Mouse (Mus musculus) limb, embryonic 12.5 days (tissue): Measurements from ENCODE around the gene Ppp2r5b. TPM values are rescaled to one million over a fixed set of nuclear protein-coding genes. Genes with fewer than 3 reads are reported as not detected.
A peak's percentile ranks its signal among the peaks of the same experiment; 100 is the strongest.

Experiments used
- ATAC-seq: fragments of 200-750 bp; cut with Nextera tagmentation; 2 replicates; pipeline ENCODE4 v1.8.0; 2017; ENCODE audit warnings: low read depth, moderate TSS enrichment; ENCODE audit not compliant: insufficient number of reproducible peaks, insufficient read depth, low FRiP score, low TSS enrichment
- H3K27ac ChIP-seq: fragments of 300-500 bp; sonication (generic); 2 replicates; pipeline ENCODE4 v1.5.1; 2016; ENCODE audit warnings: mild to moderate bottlenecking, moderate library complexity
- H3K27me3 ChIP-seq: fragments of 300-500 bp; sonication (generic); 2 replicates; pipeline ENCODE4 v1.6.1; 2016; ENCODE audit warnings: mild to moderate bottlenecking, moderate library complexity
- H3K36me3 ChIP-seq: fragments of 300-500 bp; sonication (generic); 2 replicates; pipeline ENCODE4 v1.6.1; 2016; ENCODE audit warnings: mild to moderate bottlenecking, moderate library complexity
- H3K4me1 ChIP-seq: fragments of 300-500 bp; sonication (generic); replicated peaks from 2 replicates; pipeline ENCODE4 v1.6.1; 2016
- H3K4me2 ChIP-seq: fragments of 300-500 bp; sonication (generic); 2 replicates; pipeline ENCODE4 v1.6.1; 2016; ENCODE audit warnings: mild to moderate bottlenecking, moderate library complexity
- H3K4me3 ChIP-seq: fragments of 300-500 bp; sonication (generic); replicated peaks from 2 replicates; pipeline ENCODE4 v1.5.1; 2016; ENCODE audit warnings: mild to moderate bottlenecking
- H3K9ac ChIP-seq: fragments of 300-500 bp; sonication (generic); replicated peaks from 2 replicates; pipeline ENCODE4 v1.6.1; 2016; ENCODE audit warnings: mild to moderate bottlenecking, moderate library complexity
- H3K9me3 ChIP-seq: fragments of 300-500 bp; sonication (generic); 2 replicates; pipeline ENCODE4 v1.6.1; 2016; ENCODE audit warnings: mild to moderate bottlenecking, moderate library complexity
- WGBS: fragments of 180-500 bp; shearing (Covaris S2); methylation state at CpG from one replicate; pipeline ENCODE4 v1.1.7; 2016; 5-methylcytosine and 5-hydroxymethylcytosine counted together
- polyA plus RNA-seq: library from polyadenylated mRNA; unstranded; fragments of >200 nt; fragmentation: Nextera tagmentation; extraction: Ambion mirVana; gene quantifications from 2 replicates; pipeline ENCODE4 v1.2.1, GENCODE M21; 2016

Ppp2r5b gene
- polyA plus RNA-seq, 1 experiment from 2014 or later = 22.7 TPM

- H3K9ac ChIP-seq = 0 out of 2 replicates have a peak overlapping the region, but pooled peaks have one; percentile 37
- peaks cover 17% of the 10 kb centered on the region for H3K4me1 ChIP-seq
- peaks cover 40% of the 10 kb centered on the region for H3K36me3 ChIP-seq
- peak overlapping the region; percentile 87 for H3K4me2 ChIP-seq
- H3K9me3 ChIP-seq = no peaks in the 10 kb centered on the region
- ATAC-seq = no peak
- H3K27me3 ChIP-seq = no peaks in the 10 kb centered on the region
- 62% methylated on average over 11 of the region's 11 CpGs for WGBS
- H3K27ac ChIP-seq = no peak overlapping the region
- H3K4me3 ChIP-seq = peak overlapping the region; percentile 82
Observed at GRCm38 (mm10) chr19:6234337-6235083, 1.2 kb downstream of the Ppp2r5b start.

- ATAC-seq = no peak
- Histone ChIP-seq H3K27ac (no peak overlapping the region), H3K9ac (no peak overlapping the region), H3K36me3 (peaks cover 49% of the 10 kb centered on the region), H3K27me3 (no peaks in the 10 kb centered on the region), H3K9me3 (no peaks in the 10 kb centered on the region), H3K4me2 (no peak overlapping the region), H3K4me3 (no peak overlapping the region), H3K4me1 (peaks cover 17% of the 10 kb centered on the region)
- WGBS = 91% methylated on average over 16 of the region's 16 CpGs
Observed at GRCm38 (mm10) chr19:6233647-6234046, 2.0 kb downstream of the Ppp2r5b start.

- Histone ChIP-seq H3K4me1 (peaks cover 19% of the 10 kb centered on the region), H3K4me3 (no peak overlapping the region), H3K9ac (no peak overlapping the region), H3K36me3 (peaks cover 68% of the 10 kb centered on the region), H3K27me3 (no peaks in the 10 kb centered on the region), H3K4me2 (no peak overlapping the region), H3K27ac (no peak overlapping the region), H3K9me3 (no peaks in the 10 kb centered on the region)
- WGBS = 81% methylated on average over 2 of the region's 2 CpGs
- no peak for ATAC-seq
Observed at GRCm38 (mm10) chr19:6231036-6231435, 4.6 kb downstream of the Ppp2r5b start.

GRCm38 (mm10) chr19:6230411-6230810 is 5.3 kb downstream of the Ppp2r5b start:
- no peak overlapping the region for H3K4me3 ChIP-seq
- H3K4me1 ChIP-seq = peaks cover 20% of the 10 kb centered on the region
- H3K9ac ChIP-seq = no peak overlapping the region
- H3K36me3 ChIP-seq = peaks cover 68% of the 10 kb centered on the region
- H3K27me3 ChIP-seq = no peaks in the 10 kb centered on the region
- no peak overlapping the region for H3K27ac ChIP-seq
- H3K9me3 ChIP-seq = no peaks in the 10 kb centered on the region
- no peak for ATAC-seq
- 82% methylated on average over 4 of the region's 4 CpGs for WGBS
- H3K4me2 ChIP-seq = no peak overlapping the region

GRCm38 (mm10) chr19:6227864-6228263 is 7.8 kb downstream of the Ppp2r5b start:
- Histone ChIP-seq H3K9me3 (no peaks in the 10 kb centered on the region), H3K36me3 (peaks cover 60% of the 10 kb centered on the region)

GRCm38 (mm10) chr19:6226763-6227162 is 8.9 kb downstream of the Ppp2r5b start:
- Histone ChIP-seq H3K9ac (no peak overlapping the region), H3K27me3 (no peaks in the 10 kb centered on the region), H3K36me3 (peaks cover 50% of the 10 kb centered on the region), H3K27ac (peak overlapping the region; percentile 69; the same call in 1 of the 2 replicates), H3K4me1 (peaks cover 7% of the 10 kb centered on the region; the same call in 1 of the 2 replicates), H3K4me3 (no peak overlapping the region), H3K4me2 (no peak overlapping the region), H3K9me3 (no peaks in the 10 kb centered on the region)
- ATAC-seq = no peak
- 81% methylated on average over 14 of the region's 14 CpGs for WGBS

More at GRCm38 (mm10) chr19:6227864-6228263, 7.8 kb downstream of the Ppp2r5b start:
- Histone ChIP-seq H3K27ac (no peak overlapping the region), H3K4me2 (no peak overlapping the region), H3K9ac (no peak overlapping the region), H3K4me1 (peaks cover 7% of the 10 kb centered on the region; the same call in 1 of the 2 replicates), H3K27me3 (no peaks in the 10 kb centered on the region), H3K4me3 (no peak overlapping the region)
- WGBS = 86% methylated on average over 4 of the region's 4 CpGs
- ATAC-seq = no peak

- no peaks in the 10 kb centered on the region for H3K9me3 ChIP-seq
- 4% methylated on average over 2 of the region's 2 CpGs for WGBS
- no peak within 1 kb of the TSS for H3K9ac ChIP-seq
- ATAC-seq = peak; percentile 57; the same call in 1 of the 2 replicates
- peaks cover 44% of the 10 kb centered on the region for H3K36me3 ChIP-seq
- H3K27me3 ChIP-seq = no peaks in the 10 kb centered on the region
- peak within 1 kb of the TSS; percentile 69 for H3K27ac ChIP-seq
- H3K4me3 ChIP-seq = no peak within 1 kb of the TSS
- no peak within 1 kb of the TSS for H3K4me2 ChIP-seq
- H3K4me1 ChIP-seq = peaks cover 7% of the 10 kb centered on the region; the same call in 1 of the 2 replicates
Observed at GRCm38 (mm10) chr19:6226135-6226534, 9.5 kb downstream of the Ppp2r5b start, which contains the start of gene Gpha2. TSS of gene Gpha2 (plus strand) at chr19:6226380.

GRCm38 (mm10) chr19:6218606-6219005 is 17.1 kb downstream of the Ppp2r5b start:
- no peak overlapping the region for H3K27ac ChIP-seq
- WGBS = 76% methylated on average over 6 of the region's 6 CpGs
- no peak for ATAC-seq

GRCm38 (mm10) chr19:6216046-6216705 is 19.5 kb downstream of the Ppp2r5b start:
- Histone ChIP-seq H3K9me3 (no peaks in the 10 kb centered on the region), H3K27ac (no peak overlapping the region), H3K27me3 (no peaks in the 10 kb centered on the region), H3K4me2 (no peak overlapping the region), H3K9ac (no peak overlapping the region), H3K4me1 (no peaks in the 10 kb centered on the region), H3K36me3 (no peaks in the 10 kb centered on the region), H3K4me3 (no peak overlapping the region)
- ATAC-seq = no peak
- 74% methylated on average over 6 of the region's 6 CpGs for WGBS

More at GRCm38 (mm10) chr19:6218606-6219005, 17.1 kb downstream of the Ppp2r5b start:
- Histone ChIP-seq H3K4me2 (no peak overlapping the region), H3K9ac (no peak overlapping the region), H3K9me3 (no peaks in the 10 kb centered on the region), H3K4me1 (no peaks in the 10 kb centered on the region), H3K27me3 (no peaks in the 10 kb centered on the region), H3K4me3 (no peak overlapping the region), H3K36me3 (no peaks in the 10 kb centered on the region)

- no peak overlapping the region for H3K27ac ChIP-seq
- H3K27me3 ChIP-seq = no peaks in the 10 kb centered on the region
- H3K9me3 ChIP-seq = no peaks in the 10 kb centered on the region
- H3K4me3 ChIP-seq = no peak overlapping the region
- WGBS = 58% methylated on average over 5 of the region's 5 CpGs
- H3K36me3 ChIP-seq = no peaks in the 10 kb centered on the region
- no peaks in the 10 kb centered on the region for H3K4me1 ChIP-seq
- H3K9ac ChIP-seq = no peak overlapping the region
- no peak for ATAC-seq
- H3K4me2 ChIP-seq = no peak overlapping the region
Observed at GRCm38 (mm10) chr19:6206716-6207115, 29.0 kb downstream of the Ppp2r5b start.

- H3K27me3 ChIP-seq = no peaks in the 10 kb centered on the region
- no peaks in the 10 kb centered on the region for H3K4me1 ChIP-seq
- no peak for ATAC-seq
- no peaks in the 10 kb centered on the region for H3K9me3 ChIP-seq
- H3K4me2 ChIP-seq = no peak overlapping the region
- WGBS = 78% methylated on average over 2 of the region's 2 CpGs
- H3K27ac ChIP-seq = no peak overlapping the region
- H3K36me3 ChIP-seq = no peaks in the 10 kb centered on the region
- H3K9ac ChIP-seq = no peak overlapping the region
- H3K4me3 ChIP-seq = no peak overlapping the region
Observed at GRCm38 (mm10) chr19:6204265-6204664, 31.4 kb downstream of the Ppp2r5b start.
